Mouse (Mus musculus): ENCODE data around the gene Dyrk2.

Dyrk2 gene

DNA sequence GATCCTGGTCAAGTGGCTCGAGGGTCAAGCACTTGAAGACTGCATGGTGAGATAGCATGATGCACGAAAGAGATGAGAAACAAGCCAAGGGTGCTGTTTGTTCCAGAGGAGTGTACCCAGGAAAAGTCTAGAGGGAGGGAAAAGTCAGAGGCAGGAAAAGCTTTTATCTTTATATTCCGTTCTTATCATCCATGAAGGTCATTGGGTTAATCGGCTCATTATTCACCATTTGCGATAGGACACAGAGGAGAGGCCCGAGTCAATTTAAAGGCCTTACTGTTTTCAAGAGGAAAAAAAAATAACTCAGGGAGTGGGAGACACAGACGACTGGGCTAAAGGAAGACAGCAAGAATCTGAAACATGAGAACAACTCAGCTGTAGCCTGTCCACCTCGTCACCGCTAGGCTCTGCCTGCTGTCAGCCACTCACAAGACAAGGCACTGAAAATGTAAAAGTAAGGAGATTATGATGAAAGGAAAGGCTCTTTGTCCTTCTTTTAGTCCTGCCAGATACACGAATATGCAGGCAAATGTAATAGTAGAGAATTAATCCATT is 22.9 kb downstream of the Dyrk2 start:
- DNase-seq (ENCODE audit: low spot score) = no peak

- DNase-seq (ENCODE audit: low spot score) = no peak
These were observed 29.4 kb downstream of the Dyrk2 start for GRCm38 (mm10) chr10:118840598-118840997.

DNA sequence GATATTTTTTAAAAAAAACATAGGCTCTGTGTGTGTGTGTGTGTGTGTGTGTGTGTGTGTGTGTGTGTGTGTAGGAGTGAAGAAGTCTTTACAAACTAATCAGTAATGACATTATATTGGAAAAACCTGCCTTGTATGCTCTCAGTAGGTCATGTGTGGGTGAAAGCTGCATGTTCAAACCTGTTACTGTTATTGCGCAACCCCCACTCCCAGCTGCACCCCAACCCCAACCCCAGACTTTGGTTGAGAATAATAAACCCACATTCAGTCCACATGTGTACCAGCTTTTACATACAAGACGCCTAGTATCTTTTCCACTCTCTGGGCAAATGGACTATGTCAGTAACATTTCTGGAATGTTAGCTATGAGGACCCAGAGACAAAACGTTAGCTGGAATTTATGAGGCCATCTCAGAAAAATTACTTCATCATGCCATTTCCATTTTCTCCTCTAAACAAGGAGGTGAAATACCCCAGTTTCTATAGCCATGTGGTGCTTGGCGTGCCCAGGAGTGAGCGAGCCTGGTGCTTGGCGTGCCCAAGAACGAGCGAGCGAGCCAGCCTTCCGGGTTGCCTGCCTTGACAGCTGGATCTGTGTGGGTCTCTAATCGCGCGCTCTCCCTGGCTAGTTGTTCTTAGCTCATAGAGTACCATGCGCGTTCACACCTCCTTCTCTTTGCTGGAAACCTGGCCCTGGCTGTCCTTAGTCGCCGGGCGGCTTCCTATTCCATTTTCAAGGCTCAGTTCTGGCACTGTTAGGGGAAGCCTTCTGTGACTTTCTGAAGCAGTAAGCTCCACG is 30.5 kb downstream of the Dyrk2 start:
- DNase-seq (ENCODE audit: low spot score) = no peak

- no peak for DNase-seq (ENCODE audit: low spot score)
These were observed 32.4 kb downstream of the Dyrk2 start for GRCm38 (mm10) chr10:118837636-118838035.

GRCm38 (mm10) chr10:118831190-118831589 is 38.8 kb downstream of the Dyrk2 start:
- DNase-seq (ENCODE audit: low spot score) = no peak

DNA sequence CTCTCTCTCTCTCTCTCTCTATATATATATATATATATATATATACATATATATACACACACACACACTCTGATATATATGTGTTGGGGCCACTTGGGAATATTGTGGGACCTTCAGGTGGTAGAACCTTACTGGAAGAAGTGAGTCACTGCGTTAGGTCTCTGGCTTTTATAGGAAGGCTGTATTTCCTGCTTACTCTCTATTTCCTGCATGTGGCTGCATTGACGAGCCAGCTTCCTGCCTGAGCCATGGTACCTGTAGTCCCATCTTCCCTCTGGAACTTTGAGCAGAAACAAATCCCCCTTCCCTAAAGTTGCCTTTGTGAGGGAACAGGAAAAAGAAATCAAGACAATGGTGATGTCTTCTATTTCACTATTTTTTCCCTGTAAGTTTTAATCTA is 40.4 kb downstream of the Dyrk2 start:
- DNase-seq (ENCODE audit: low spot score) = no peak

DNA sequence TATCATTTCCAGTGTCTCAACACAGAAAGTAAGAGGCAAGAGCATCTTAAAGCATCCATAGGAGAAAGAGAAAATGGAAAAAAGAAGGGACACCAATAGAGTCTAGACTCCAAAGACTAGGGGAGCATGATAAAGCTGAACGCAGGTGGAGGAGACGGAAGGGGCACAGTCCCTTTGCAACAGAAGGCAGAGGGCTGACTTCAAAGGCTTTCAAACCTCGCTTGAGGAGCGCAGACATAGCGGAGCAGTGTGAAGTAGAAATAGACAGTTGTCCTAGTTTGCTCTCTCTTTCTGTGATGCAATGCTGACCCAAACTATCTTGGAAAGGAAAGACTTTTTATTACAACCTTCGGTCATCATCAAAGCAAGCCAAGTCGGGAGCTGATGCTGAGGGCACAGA is 42.9 kb downstream of the Dyrk2 start:
- DNase-seq (ENCODE audit: low spot score) = peak; percentile 12

- no peak for DNase-seq (ENCODE audit: low spot score)
These were observed 45.2 kb downstream of the Dyrk2 start for GRCm38 (mm10) chr10:118824830-118825229.

- DNase-seq (ENCODE audit: low spot score) = no peak
These were observed 49.1 kb downstream of the Dyrk2 start for GRCm38 (mm10) chr10:118820901-118821300.

DNA sequence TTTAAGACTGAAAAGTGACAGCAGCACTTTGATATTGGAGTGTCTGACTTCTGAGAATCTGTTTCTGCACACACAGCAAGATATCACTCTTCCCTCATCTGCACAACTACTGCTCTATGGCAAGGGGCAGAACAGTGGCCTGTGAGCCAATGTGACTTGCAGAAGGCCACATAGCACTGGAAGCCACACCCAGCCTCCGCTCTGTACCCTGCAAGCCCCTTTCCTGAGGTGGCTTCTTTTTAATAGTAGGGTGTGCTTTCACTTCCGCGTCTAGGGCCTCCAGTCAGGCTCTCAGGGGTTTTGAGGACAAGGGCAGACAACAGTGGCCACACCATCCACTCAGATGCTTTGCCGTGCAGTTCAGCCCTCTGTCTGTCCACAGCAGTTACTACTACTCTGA is 50.2 kb downstream of the Dyrk2 start:
- no peak for DNase-seq (ENCODE audit: low spot score)

DNA sequence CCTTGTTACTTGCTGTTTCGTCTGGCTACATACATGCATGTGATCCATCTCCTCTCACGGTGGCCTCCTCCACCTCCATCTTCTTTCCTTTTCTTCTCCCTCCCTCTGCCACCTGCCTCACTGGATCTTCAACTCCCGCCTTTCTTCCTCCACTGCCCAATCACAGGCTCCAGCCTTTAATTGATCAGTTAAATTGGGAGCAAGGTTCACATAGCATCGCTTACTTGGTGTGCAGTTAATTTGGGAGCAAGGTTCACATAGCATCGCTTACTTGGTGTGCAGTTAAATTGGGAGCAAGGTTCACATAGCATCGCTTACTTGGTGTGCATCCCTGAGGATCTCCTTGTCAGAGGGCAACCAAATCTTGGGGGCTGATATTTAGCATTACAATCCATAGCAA is 52.9 kb downstream of the Dyrk2 start:
- no peak for DNase-seq (ENCODE audit: low spot score)

- DNase-seq (ENCODE audit: low spot score) = no peak
These were observed 58.1 kb downstream of the Dyrk2 start for GRCm38 (mm10) chr10:118811945-118812344.

GRCm38 (mm10) chr10:118810908-118811711 is 58.9 kb downstream of the Dyrk2 start:
- no peak for DNase-seq (ENCODE audit: low spot score)
